Mouse (Mus musculus) thymus, adult 2 months (tissue): ENCODE results near the gene Wars2. TPM values are rescaled to one million over a fixed set of nuclear protein-coding genes. Genes with fewer than 3 reads are reported as not detected.

Experiments used
- DNase-seq: peaks from one replicate; pipeline ENCODE4 v3.0.0; 2021
- H3K27ac ChIP-seq: fragments of 200-500 bp; 2 replicates; pipeline ENCODE4 v1.5.1; 2012; ENCODE audit warnings: low read length, control low read depth; ENCODE audit not compliant: control insufficient read depth, insufficient read depth
- H3K27me3 ChIP-seq: fragments of 200-500 bp; 2 replicates; pipeline ENCODE4 v1.6.1; 2012; ENCODE audit warnings: mild to moderate bottlenecking, low read length, moderate library complexity, mixed read lengths; ENCODE audit not compliant: control insufficient read depth, insufficient read depth
- H3K36me3 ChIP-seq: fragments of 200-500 bp; 2 replicates; pipeline ENCODE4 v1.6.1; 2012; ENCODE audit warnings: mild to moderate bottlenecking, low read length, moderate library complexity; ENCODE audit not compliant: control insufficient read depth, insufficient read depth
- H3K4me1 ChIP-seq: fragments of 200-500 bp; replicated peaks from 2 replicates; pipeline ENCODE4 v1.6.1; 2012; ENCODE audit warnings: low read length; ENCODE audit not compliant: control insufficient read depth, insufficient read depth
- H3K4me3 ChIP-seq: fragments of 200-500 bp; 2 replicates; pipeline ENCODE4 v1.5.1; 2012; ENCODE audit warnings: mild to moderate bottlenecking, low read length, control low read depth, moderate library complexity; ENCODE audit not compliant: control insufficient read depth, insufficient read depth
- CTCF ChIP-seq: fragments of 200-500 bp; IDR thresholded peaks from 2 replicates; pipeline ENCODE4 v1.5.1; 2012; ENCODE audit warnings: mild to moderate bottlenecking, control low read depth, low read length, moderate library complexity, borderline replicate concordance; ENCODE audit not compliant: control insufficient read depth, poor library complexity, insufficient read depth; ENCODE audit errors: extremely low read depth
- POLR2A ChIP-seq: fragments of 200-500 bp; IDR thresholded peaks from 2 replicates; pipeline ENCODE4 v1.6.1; 2012; ENCODE audit warnings: mild to moderate bottlenecking, low read length, control low read depth, moderate library complexity; ENCODE audit not compliant: control insufficient read depth, poor library complexity, insufficient read depth; ENCODE audit errors: extremely low read depth
- WGBS: fragments of 180-500 bp; shearing (Covaris S2); methylation state at CpG from one replicate; pipeline ENCODE4 v1.1.7; 2018; 5-methylcytosine and 5-hydroxymethylcytosine counted together
- polyA plus RNA-seq: library from polyadenylated mRNA; depleted of rRNA; stranded (reverse); fragments of >200 nt; gene quantifications from 2 replicates; pipeline ENCODE4 v1.2.3, GENCODE M21; 2012

Wars2 gene
- polyA plus RNA-seq, 1 experiment = 6.0 TPM

DNA sequence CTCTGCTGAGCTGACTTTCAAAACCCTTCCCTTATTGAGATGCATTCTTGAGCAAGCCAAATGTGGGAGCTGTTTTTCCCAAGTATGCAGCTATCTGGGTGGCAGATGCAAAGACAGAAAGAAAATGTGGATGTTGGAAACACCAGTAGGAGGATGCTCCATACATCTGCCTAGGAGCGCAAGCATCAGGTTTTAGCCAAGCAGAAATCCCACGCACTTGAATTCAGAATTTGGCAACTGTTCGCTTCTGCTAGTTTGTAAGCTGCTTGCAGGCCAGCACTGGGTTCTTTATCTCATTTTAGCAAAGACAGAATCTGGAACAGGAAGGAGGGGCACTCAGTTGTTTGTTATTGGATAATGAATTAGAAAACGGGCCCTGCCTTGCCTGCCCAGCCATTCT lies 8.9 kb upstream of the Wars2 start:
- H3K4me1 ChIP-seq = no peaks in the 10 kb centered on the region
- no peak for DNase-seq
- WGBS = 88% methylated on average over 4 of the region's 4 CpGs
- H3K4me3 ChIP-seq = no peak overlapping the region
- TF ChIP-seq POLR2A = no peak
- no peak for TF ChIP-seq CTCF
- no peaks in the 10 kb centered on the region for H3K36me3 ChIP-seq
- no peaks in the 10 kb centered on the region for H3K27me3 ChIP-seq
- no peak overlapping the region for H3K27ac ChIP-seq

DNA sequence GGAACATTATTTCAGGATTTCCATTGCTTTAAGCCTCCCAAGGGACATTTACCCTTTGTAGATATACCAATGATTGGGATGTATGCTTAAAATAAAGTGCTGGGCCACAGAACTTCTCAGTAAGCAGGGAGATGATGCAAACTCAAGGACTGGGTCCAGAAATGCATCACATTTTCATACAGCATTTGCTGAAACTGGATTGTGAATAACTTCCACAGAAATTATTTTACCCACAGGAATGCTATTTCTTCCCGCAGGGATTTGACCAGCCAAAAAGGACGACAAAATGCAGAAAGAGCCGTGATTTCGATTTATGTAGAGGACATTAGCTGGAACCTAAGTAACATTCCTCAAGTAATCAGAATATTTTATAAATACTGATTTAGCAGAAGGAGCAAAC lies 7.0 kb upstream of the Wars2 start:
- Histone ChIP-seq H3K27me3 (no peaks in the 10 kb centered on the region), H3K36me3 (no peaks in the 10 kb centered on the region), H3K27ac (no peak overlapping the region), H3K4me1 (no peaks in the 10 kb centered on the region), H3K4me3 (no peak overlapping the region)
- WGBS = 96% methylated on average over 4 of the region's 4 CpGs
- TF ChIP-seq CTCF = no peak
- TF ChIP-seq POLR2A = no peak
- no peak for DNase-seq

DNA sequence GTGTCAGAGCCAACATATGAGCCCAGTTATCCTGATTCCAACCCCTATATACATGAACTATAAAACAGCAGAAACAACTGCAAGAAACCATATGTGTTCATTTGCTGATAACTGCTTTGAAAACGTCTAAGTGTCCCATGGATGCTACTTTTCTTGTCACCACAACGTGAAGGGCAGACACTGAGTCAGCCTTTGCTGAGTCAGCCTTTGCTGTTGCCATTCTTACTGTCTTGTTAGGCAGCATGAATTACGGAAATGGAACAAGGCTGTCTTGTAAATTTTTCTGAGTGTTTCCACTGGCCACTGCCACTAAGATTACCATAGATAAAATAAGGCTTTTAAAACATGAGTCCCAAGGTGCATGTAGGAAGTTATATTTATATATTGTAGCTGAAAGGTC lies 7.0 kb downstream of the Wars2 start:
- no peak overlapping the region for H3K27ac ChIP-seq
- 91% methylated on average over 3 of the region's 3 CpGs for WGBS
- no peak for TF ChIP-seq CTCF
- no peak for TF ChIP-seq POLR2A
- no peaks in the 10 kb centered on the region for H3K27me3 ChIP-seq
- DNase-seq = no peak
- no peaks in the 10 kb centered on the region for H3K4me1 ChIP-seq
- H3K36me3 ChIP-seq = no peaks in the 10 kb centered on the region
- H3K4me3 ChIP-seq = no peak overlapping the region

DNA sequence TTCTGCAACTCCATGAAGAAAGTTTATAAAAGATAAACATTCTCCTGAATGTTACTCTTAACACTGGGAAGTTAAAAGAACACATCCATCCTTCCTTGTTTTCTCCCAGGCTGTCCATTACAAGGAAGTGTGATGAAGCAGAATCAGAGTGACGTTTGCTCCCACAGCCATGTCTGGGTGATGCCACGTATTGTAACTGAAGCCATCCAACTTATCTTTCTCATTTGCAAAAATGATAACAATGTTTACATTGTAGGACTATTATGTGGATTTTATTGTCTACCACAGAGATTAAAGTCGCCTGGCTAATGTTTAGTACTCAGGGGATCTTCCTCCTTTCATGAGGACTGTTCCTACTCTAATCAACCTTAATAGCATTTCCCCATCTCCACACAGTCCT lies 8.2 kb downstream of the Wars2 start:
- WGBS = 93% methylated on average over 3 of the region's 3 CpGs
- TF ChIP-seq CTCF (no peak), POLR2A (no peak)
- no peaks in the 10 kb centered on the region for H3K27me3 ChIP-seq
- no peaks in the 10 kb centered on the region for H3K4me1 ChIP-seq
- no peaks in the 10 kb centered on the region for H3K36me3 ChIP-seq
- H3K27ac ChIP-seq = no peak overlapping the region
- H3K4me3 ChIP-seq = no peak overlapping the region
- no peak for DNase-seq

DNA sequence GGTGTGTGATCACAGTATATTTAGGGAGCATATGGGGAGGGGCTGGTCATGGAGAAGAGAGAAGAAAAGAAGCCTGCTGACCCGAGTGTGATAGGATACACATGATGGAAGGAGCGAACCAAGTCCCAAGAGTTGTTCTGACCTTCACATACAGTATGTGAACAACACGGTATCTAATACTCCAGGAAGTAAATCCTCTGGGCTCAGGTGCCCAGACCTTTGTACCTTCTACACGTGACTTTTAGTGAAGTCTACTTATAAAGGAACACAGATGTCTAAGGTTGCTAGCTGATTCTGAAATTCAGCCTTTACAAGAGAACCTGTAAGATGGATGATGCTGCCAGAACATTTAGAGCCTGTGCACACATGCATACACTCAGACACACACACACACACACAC lies 15.4 kb downstream of the Wars2 start:
- Histone ChIP-seq H3K36me3 (no peaks in the 10 kb centered on the region), H3K4me3 (no peak overlapping the region), H3K27me3 (no peaks in the 10 kb centered on the region), H3K27ac (no peak overlapping the region), H3K4me1 (no peaks in the 10 kb centered on the region)
- DNase-seq = no peak
- no peak for TF ChIP-seq POLR2A
- no peak for TF ChIP-seq CTCF
- WGBS = 96% methylated on average over 4 of the region's 4 CpGs

DNA sequence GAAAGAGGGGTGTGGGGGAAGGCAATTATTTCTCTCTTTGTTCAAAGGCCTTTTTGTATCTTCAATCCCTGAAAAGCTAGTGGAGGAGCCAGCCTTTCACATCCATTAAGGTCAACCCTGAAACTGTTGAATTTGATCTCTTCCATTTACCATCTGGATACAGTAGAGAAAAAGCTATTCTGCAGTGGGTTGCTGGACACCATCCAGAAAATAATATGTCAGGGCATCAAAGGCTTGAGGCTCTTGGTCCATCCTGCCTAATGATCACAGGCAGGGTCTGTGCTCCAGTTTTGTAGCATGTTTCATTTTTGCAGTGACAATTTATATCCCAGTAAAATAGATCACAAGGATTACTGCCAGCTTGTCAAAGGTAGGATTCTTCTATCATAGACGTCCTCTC lies 16.1 kb downstream of the Wars2 start:
- DNase-seq = no peak
- Histone ChIP-seq H3K4me3 (no peak overlapping the region), H3K4me1 (no peaks in the 10 kb centered on the region), H3K27me3 (no peaks in the 10 kb centered on the region), H3K36me3 (no peaks in the 10 kb centered on the region), H3K27ac (no peak overlapping the region)
- TF ChIP-seq POLR2A (no peak), CTCF (no peak)
- WGBS = 86% methylated on average over 1 of the region's 1 CpGs

DNA sequence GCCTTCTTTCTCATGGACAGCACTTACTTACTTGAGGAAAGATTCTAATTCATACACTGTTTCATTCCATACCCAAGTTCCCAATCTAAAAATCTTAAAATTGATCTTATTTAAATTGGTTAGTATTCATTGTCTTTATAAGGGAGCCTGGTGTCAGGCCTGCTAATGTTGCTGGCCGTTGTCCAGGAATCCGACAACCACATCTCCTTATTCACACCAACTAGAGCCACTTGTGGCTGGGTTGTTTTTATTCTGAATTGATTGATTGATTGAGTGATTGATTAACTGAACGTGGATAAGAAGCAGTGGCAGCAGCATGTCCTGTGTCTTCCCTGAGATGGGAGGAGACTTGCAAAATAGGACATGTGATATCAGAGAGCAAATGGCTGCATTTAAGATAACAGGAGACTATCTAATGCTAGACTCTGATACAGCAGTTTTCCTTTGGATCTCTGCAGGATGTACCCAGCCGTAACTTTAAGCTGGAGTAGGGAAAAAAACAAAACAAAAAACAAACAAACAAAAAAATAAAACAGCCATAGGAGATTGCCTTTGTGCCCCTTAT lies 16.7 kb downstream of the Wars2 start:
- Histone ChIP-seq H3K27me3 (no peaks in the 10 kb centered on the region), H3K27ac (no peak overlapping the region), H3K36me3 (no peaks in the 10 kb centered on the region), H3K4me1 (no peaks in the 10 kb centered on the region), H3K4me3 (no peak overlapping the region)
- DNase-seq = no peak
- TF ChIP-seq POLR2A = no peak
- TF ChIP-seq CTCF = no peak
- WGBS = 85% methylated on average over 4 of the region's 4 CpGs
